Mouse (Mus musculus): Measurements from ENCODE around the gene Cacna1c. TPM values are rescaled to one million over a fixed set of nuclear protein-coding genes. Genes with fewer than 3 reads are reported as not detected.
A peak's percentile ranks its signal among the peaks of the same experiment; 100 is the strongest.

Cacna1c gene
- polyA plus RNA-seq, 1 experiment from 2014 or later = 3.6 TPM

- no peaks in the 10 kb centered on the region for H3K36me3 ChIP-seq (ENCODE audit: poor library complexity, severe bottlenecking)
- H3K27me3 ChIP-seq = no peaks in the 10 kb centered on the region
- no peak overlapping the region for H3K9ac ChIP-seq
- no peak overlapping the region for H3K4me3 ChIP-seq
- H3K27ac ChIP-seq = no peak overlapping the region
- WGBS = 71% methylated on average over 7 of the region's 7 CpGs
- no peaks in the 10 kb centered on the region for H3K9me3 ChIP-seq (replicated peaks)
- ATAC-seq = 0 out of 2 replicates have a peak, but pooled peaks have one; percentile 13
- H3K4me2 ChIP-seq = no peak overlapping the region
- no peaks in the 10 kb centered on the region for H3K4me1 ChIP-seq
Observed at GRCm38 (mm10) chr6:118870241-118870841, 325.9 kb downstream of the Cacna1c start.

- H3K4me2 ChIP-seq = no peak overlapping the region
- H3K27me3 ChIP-seq = no peaks in the 10 kb centered on the region
- H3K9me3 ChIP-seq (replicated peaks) = no peaks in the 10 kb centered on the region
- no peak overlapping the region for H3K27ac ChIP-seq
- no peak for ATAC-seq
- no peak overlapping the region for H3K4me3 ChIP-seq
- no peak overlapping the region for H3K9ac ChIP-seq
- 0 out of 2 replicates have a peak, but pooled peaks cover 7% of the 10 kb centered on the region for H3K4me1 ChIP-seq
- 77% methylated on average over 7 of the region's 7 CpGs for WGBS
- no peaks in the 10 kb centered on the region for H3K36me3 ChIP-seq (ENCODE audit: poor library complexity, severe bottlenecking)
Observed at GRCm38 (mm10) chr6:118867384-118867783, 328.8 kb downstream of the Cacna1c start.

- 80% methylated on average over 3 of the region's 3 CpGs for WGBS
- no peak overlapping the region for H3K4me3 ChIP-seq
- 0 out of 2 replicates have a peak, but pooled peaks cover 11% of the 10 kb centered on the region for H3K4me1 ChIP-seq
- no peak for ATAC-seq
- no peak overlapping the region for H3K27ac ChIP-seq
- H3K9me3 ChIP-seq (replicated peaks) = no peaks in the 10 kb centered on the region
- H3K4me2 ChIP-seq = no peak overlapping the region
- H3K36me3 ChIP-seq (ENCODE audit: poor library complexity, severe bottlenecking) = no peaks in the 10 kb centered on the region
- no peak overlapping the region for H3K9ac ChIP-seq
- no peaks in the 10 kb centered on the region for H3K27me3 ChIP-seq
Observed at GRCm38 (mm10) chr6:118866889-118867288, 329.3 kb downstream of the Cacna1c start.

- WGBS = 80% methylated on average over 5 of the region's 5 CpGs
- no peak for ATAC-seq
Observed at GRCm38 (mm10) chr6:118865777-118866380, 330.3 kb downstream of the Cacna1c start.

GRCm38 (mm10) chr6:118864696-118865620, 331.3 kb downstream of the Cacna1c start:
- no peak overlapping the region for H3K4me3 ChIP-seq
- no peak overlapping the region for H3K4me2 ChIP-seq
- 63% methylated on average over 18 of the region's 18 CpGs for WGBS
- H3K27ac ChIP-seq = no peak overlapping the region
- H3K9me3 ChIP-seq (replicated peaks) = no peaks in the 10 kb centered on the region
- H3K9ac ChIP-seq = no peak overlapping the region
- H3K4me1 ChIP-seq = 0 out of 2 replicates have a peak, but pooled peaks cover 12% of the 10 kb centered on the region
- H3K36me3 ChIP-seq (ENCODE audit: poor library complexity, severe bottlenecking) = no peaks in the 10 kb centered on the region
- no peaks in the 10 kb centered on the region for H3K27me3 ChIP-seq
- ATAC-seq = no peak

More at GRCm38 (mm10) chr6:118865777-118866380, 330.3 kb downstream of the Cacna1c start:
- H3K27me3 ChIP-seq = no peaks in the 10 kb centered on the region
- H3K4me2 ChIP-seq = no peak overlapping the region
- no peak overlapping the region for H3K4me3 ChIP-seq
- H3K27ac ChIP-seq = no peak overlapping the region
- no peaks in the 10 kb centered on the region for H3K9me3 ChIP-seq (replicated peaks)
- 0 out of 2 replicates have a peak, but pooled peaks cover 12% of the 10 kb centered on the region for H3K4me1 ChIP-seq
- H3K36me3 ChIP-seq (ENCODE audit: poor library complexity, severe bottlenecking) = no peaks in the 10 kb centered on the region
- H3K9ac ChIP-seq = no peak overlapping the region

DNA sequence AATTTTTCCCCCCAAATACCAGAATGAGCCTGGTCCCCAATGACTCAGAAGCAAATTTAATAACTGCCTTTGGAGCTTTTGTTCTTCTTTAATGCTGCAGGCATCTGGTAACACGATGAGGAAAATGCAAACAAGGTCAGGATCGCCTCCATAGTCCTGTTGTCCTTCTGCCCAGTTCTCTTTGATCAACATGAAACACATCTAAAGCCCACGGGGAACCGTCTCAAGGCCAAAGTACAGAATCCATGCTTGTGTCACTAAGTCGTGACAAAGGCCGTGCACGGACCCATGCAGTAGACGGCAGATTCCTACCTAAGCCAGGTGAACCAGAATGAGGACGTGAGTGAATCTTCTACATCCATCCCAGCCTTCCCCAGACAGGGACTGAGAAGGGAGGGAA, 333.5 kb downstream of the Cacna1c start:
- Histone ChIP-seq H3K27me3 (no peaks in the 10 kb centered on the region), H3K9me3 (replicated peaks) (no peaks in the 10 kb centered on the region), H3K36me3 (ENCODE audit: poor library complexity, severe bottlenecking) (no peaks in the 10 kb centered on the region), H3K9ac (no peak overlapping the region), H3K4me2 (no peak overlapping the region), H3K4me3 (no peak overlapping the region), H3K4me1 (0 out of 2 replicates have a peak, but pooled peaks cover 12% of the 10 kb centered on the region), H3K27ac (no peak overlapping the region)
- ATAC-seq = no peak
- WGBS = 89% methylated on average over 9 of the region's 9 CpGs

DNA sequence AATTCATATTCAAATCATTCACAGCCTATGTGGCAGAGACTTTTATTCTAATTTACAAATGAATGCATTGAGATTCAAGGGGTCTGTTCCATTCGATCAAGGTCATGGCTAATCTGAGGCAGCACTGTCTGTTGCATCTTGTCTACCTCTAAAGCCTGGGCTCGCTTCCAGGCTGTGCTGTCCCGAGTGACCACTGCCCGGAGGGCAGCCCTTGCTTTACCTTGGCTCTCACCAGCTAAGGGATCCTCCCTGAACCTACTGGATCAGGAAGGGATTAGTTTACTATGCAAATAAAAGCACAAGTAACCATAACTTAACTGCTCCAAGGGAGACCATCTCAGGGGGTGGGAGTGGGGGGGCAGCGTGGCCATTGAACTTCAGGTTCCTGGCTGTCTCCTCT, 334.1 kb downstream of the Cacna1c start:
- H3K9me3 ChIP-seq (replicated peaks) = no peaks in the 10 kb centered on the region
- H3K36me3 ChIP-seq (ENCODE audit: poor library complexity, severe bottlenecking) = no peaks in the 10 kb centered on the region
- H3K4me2 ChIP-seq = no peak overlapping the region
- no peaks in the 10 kb centered on the region for H3K27me3 ChIP-seq
- ATAC-seq = no peak
- H3K4me1 ChIP-seq = 0 out of 2 replicates have a peak, but pooled peaks cover 12% of the 10 kb centered on the region
- no peak overlapping the region for H3K4me3 ChIP-seq
- no peak overlapping the region for H3K9ac ChIP-seq
- WGBS = 69% methylated on average over 5 of the region's 5 CpGs
- no peak overlapping the region for H3K27ac ChIP-seq

- Histone ChIP-seq H3K27me3 (no peaks in the 10 kb centered on the region), H3K9me3 (replicated peaks) (no peaks in the 10 kb centered on the region), H3K4me2 (no peak overlapping the region), H3K27ac (no peak overlapping the region), H3K9ac (no peak overlapping the region), H3K4me1 (0 out of 2 replicates have a peak, but pooled peaks cover 6% of the 10 kb centered on the region), H3K4me3 (no peak overlapping the region), H3K36me3 (ENCODE audit: poor library complexity, severe bottlenecking) (no peaks in the 10 kb centered on the region)
- WGBS = 72% methylated on average over 1 of the region's 1 CpGs
- ATAC-seq = no peak
Observed at GRCm38 (mm10) chr6:118858431-118858830, 337.8 kb downstream of the Cacna1c start.

- no peak for ATAC-seq
- Histone ChIP-seq H3K9me3 (replicated peaks) (no peaks in the 10 kb centered on the region), H3K4me1 (peaks cover 8% of the 10 kb centered on the region; the same call in 1 of the 2 replicates), H3K27me3 (no peaks in the 10 kb centered on the region), H3K4me2 (no peak overlapping the region), H3K27ac (no peak overlapping the region), H3K9ac (no peak overlapping the region), H3K4me3 (no peak overlapping the region), H3K36me3 (ENCODE audit: poor library complexity, severe bottlenecking) (no peaks in the 10 kb centered on the region)
- 76% methylated on average over 6 of the region's 6 CpGs for WGBS
Observed at GRCm38 (mm10) chr6:118852131-118852530, 344.1 kb downstream of the Cacna1c start.

DNA sequence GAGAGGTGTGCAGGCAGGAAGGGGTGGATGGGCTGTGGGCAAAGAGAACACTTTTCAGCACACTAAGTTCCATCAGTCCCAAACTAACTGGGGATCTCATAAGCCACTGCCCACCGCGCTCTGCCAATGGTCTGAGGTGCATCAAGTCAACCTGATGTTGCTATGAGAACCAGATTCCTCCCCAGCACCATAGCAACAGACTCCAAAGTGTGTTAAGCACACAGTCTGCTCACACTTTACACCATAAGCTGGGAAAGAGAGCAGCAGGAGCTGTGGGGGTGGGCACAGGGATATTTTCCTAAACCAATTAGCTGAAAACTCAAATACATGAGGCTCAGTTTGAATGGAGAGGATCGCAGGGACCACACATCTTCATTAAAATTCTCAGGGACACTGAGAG, 345.1 kb downstream of the Cacna1c start:
- H3K27ac ChIP-seq = no peak overlapping the region
- no peaks in the 10 kb centered on the region for H3K36me3 ChIP-seq (ENCODE audit: poor library complexity, severe bottlenecking)
- H3K27me3 ChIP-seq = no peaks in the 10 kb centered on the region
- ATAC-seq = peak; percentile 50; the same call in 1 of the 2 replicates
- no peaks in the 10 kb centered on the region for H3K9me3 ChIP-seq (replicated peaks)
- no peak overlapping the region for H3K9ac ChIP-seq
- H3K4me1 ChIP-seq = peaks cover 18% of the 10 kb centered on the region
- H3K4me3 ChIP-seq = no peak overlapping the region
- H3K4me2 ChIP-seq = no peak overlapping the region
- WGBS = 77% methylated on average over 3 of the region's 3 CpGs

DNA sequence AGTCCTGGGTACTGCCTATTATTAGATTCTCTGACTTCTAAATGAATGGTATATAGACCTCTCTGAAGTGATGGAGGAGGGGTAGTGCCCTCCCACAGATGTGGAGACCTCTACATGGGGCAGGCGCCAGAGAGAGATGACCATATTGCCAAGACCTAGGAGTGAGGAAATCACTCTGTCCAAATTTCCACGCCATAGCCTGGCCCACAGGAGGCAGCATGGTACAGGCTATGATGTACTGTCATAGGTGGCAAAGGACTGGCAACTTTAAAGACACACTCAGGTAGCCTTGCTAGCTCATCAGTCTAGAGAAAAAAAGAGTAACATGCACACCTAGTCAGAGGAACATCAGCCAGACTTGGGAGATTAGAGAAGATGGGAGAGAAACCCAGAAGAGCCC, 347.6 kb downstream of the Cacna1c start:
- Histone ChIP-seq H3K27me3 (no peaks in the 10 kb centered on the region), H3K36me3 (ENCODE audit: poor library complexity, severe bottlenecking) (no peaks in the 10 kb centered on the region), H3K4me3 (no peak overlapping the region), H3K9me3 (replicated peaks) (no peaks in the 10 kb centered on the region), H3K4me1 (peaks cover 35% of the 10 kb centered on the region), H3K4me2 (no peak overlapping the region), H3K9ac (no peak overlapping the region), H3K27ac (no peak overlapping the region)
- 81% methylated on average over 2 of the region's 2 CpGs for WGBS
- no peak for ATAC-seq

GRCm38 (mm10) chr6:118847751-118848150, 348.5 kb downstream of the Cacna1c start:
- 87% methylated on average over 13 of the region's 13 CpGs for WGBS
- H3K27ac ChIP-seq = no peak overlapping the region

More at GRCm38 (mm10) chr6:118847751-118848150, 348.5 kb downstream of the Cacna1c start:
- H3K4me1 ChIP-seq = peaks cover 37% of the 10 kb centered on the region
- H3K9ac ChIP-seq = no peak overlapping the region; the same call in 1 of the 2 replicates
- no peaks in the 10 kb centered on the region for H3K9me3 ChIP-seq (replicated peaks)
- H3K4me3 ChIP-seq = no peak overlapping the region
- ATAC-seq = no peak
- H3K4me2 ChIP-seq = no peak overlapping the region
- no peaks in the 10 kb centered on the region for H3K36me3 ChIP-seq (ENCODE audit: poor library complexity, severe bottlenecking)
- no peaks in the 10 kb centered on the region for H3K27me3 ChIP-seq

Data from forebrain, embryonic 13.5 days (tissue).